Mouse (Mus musculus) hindbrain, postnatal 0 days (tissue): ENCODE data around the gene Pfas. TPM values are rescaled to one million over a fixed set of nuclear protein-coding genes. Genes with fewer than 3 reads are reported as not detected.
A peak's percentile ranks its signal among the peaks of the same experiment; 100 is the strongest.

Experiments used
- ATAC-seq: fragments of 200-750 bp; cut with Nextera tagmentation; 2 replicates; pipeline ENCODE4 v1.8.0; 2017; ENCODE audit warnings: mild to moderate bottlenecking, moderate TSS enrichment, moderate library complexity
- DNase-seq: peaks from one replicate; pipeline ENCODE4 v3.0.0-alpha.2; 2015; ENCODE audit warnings: low spot score
- H3K27ac ChIP-seq: fragments of 300-500 bp; sonication (generic); 2 replicates; pipeline ENCODE4 v1.5.1; 2014; ENCODE audit warnings: mild to moderate bottlenecking
- H3K27me3 ChIP-seq: fragments of 300-500 bp; sonication (generic); 2 replicates; pipeline ENCODE4 v1.6.1; 2014; ENCODE audit warnings: low read length, mixed read lengths; ENCODE audit not compliant: insufficient read depth
- H3K36me3 ChIP-seq: fragments of 300-500 bp; sonication (generic); 2 replicates; pipeline ENCODE4 v1.6.1; 2014; ENCODE audit warnings: low read length, mixed read lengths; ENCODE audit not compliant: insufficient read depth
- H3K4me1 ChIP-seq: fragments of 300-500 bp; sonication (generic); 2 replicates; pipeline ENCODE4 v1.6.1; 2014; ENCODE audit warnings: antibody characterized with exemption, low read length, mixed read lengths; ENCODE audit not compliant: insufficient read depth
- H3K4me2 ChIP-seq: fragments of 300-500 bp; sonication (generic); 2 replicates; pipeline ENCODE4 v1.6.1; 2014; ENCODE audit warnings: low read depth, mild to moderate bottlenecking, low read length, moderate library complexity, mixed read lengths
- H3K4me3 ChIP-seq: fragments of 300-500 bp; sonication (generic); 2 replicates; pipeline ENCODE4 v1.5.1; 2014; ENCODE audit warnings: low read length
- H3K9ac ChIP-seq: fragments of 300-500 bp; sonication (generic); replicated peaks from 2 replicates; pipeline ENCODE4 v1.6.1; 2014; ENCODE audit warnings: mild to moderate bottlenecking, low read length, moderate library complexity, mixed read lengths
- H3K9me3 ChIP-seq: fragments of 300-500 bp; sonication (generic); 2 replicates; pipeline ENCODE4 v1.6.1; 2016; ENCODE audit warnings: low read length, mixed read lengths
- CTCF ChIP-seq: IDR thresholded peaks from 2 replicates; pipeline ENCODE4 v1.5.1; 2016; ENCODE audit warnings: antibody characterized with exemption, control low read depth, low read depth
- WGBS: fragments of 180-500 bp; shearing (Covaris S2); extraction: QIAGEN DNeasy Blood & Tissue Kit; methylation state at CpG from one replicate; pipeline ENCODE4 v1.1.7; 2014; 5-methylcytosine and 5-hydroxymethylcytosine counted together
- polyA plus RNA-seq: library from polyadenylated mRNA; unstranded; fragments of >200 nt; fragmentation: Nextera tagmentation; extraction: Ambion mirVana; gene quantifications from 2 replicates; pipeline ENCODE4 v1.2.1, GENCODE M21; 2015
- total RNA-seq: library from RNA; depleted of rRNA; stranded (reverse); fragments of >200 nt; gene quantifications from 2 replicates; pipeline ENCODE4 v1.2.3, GENCODE M21; 2014

Pfas gene
- total and polyA plus RNA-seq, 2 experiments from 2014 or later, result 14.7 to 35.2 TPM

DNA sequence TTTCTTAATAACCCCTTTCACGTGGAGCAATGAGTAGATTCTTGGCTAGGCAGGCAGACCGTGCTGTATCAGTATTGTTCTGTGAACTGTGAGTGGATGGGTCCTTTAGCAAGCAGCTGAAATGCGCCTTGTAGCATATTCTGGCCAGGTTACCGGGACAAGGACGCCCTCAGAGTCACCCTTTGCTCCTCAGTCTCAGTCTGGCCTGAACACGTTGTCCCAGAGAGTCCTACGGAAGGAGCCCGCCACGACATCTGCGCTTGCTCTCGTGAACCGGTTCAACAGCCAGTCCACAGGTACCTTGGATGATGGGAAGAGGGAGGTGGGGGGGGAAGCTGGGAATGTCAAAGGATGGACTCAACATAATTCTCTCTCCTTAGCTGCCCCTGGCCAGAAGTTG is 39.3 kb upstream of the Pfas start:
- no peak overlapping the region for H3K9ac ChIP-seq
- no peak overlapping the region for H3K4me3 ChIP-seq
- H3K27ac ChIP-seq, result no peak overlapping the region
- DNase-seq (no peak), ATAC-seq (no peak)
- WGBS, result 83% methylated on average over 12 of the region's 12 CpGs
- H3K36me3 ChIP-seq, result no peaks in the 10 kb centered on the region
- TF ChIP-seq CTCF, result no peak
- H3K9me3 ChIP-seq, result no peaks in the 10 kb centered on the region
- no peaks in the 10 kb centered on the region for H3K27me3 ChIP-seq
- H3K4me2 ChIP-seq, result 0 out of 2 replicates have a peak overlapping the region, but pooled peaks have one; percentile 99
- no peaks in the 10 kb centered on the region for H3K4me1 ChIP-seq

DNA sequence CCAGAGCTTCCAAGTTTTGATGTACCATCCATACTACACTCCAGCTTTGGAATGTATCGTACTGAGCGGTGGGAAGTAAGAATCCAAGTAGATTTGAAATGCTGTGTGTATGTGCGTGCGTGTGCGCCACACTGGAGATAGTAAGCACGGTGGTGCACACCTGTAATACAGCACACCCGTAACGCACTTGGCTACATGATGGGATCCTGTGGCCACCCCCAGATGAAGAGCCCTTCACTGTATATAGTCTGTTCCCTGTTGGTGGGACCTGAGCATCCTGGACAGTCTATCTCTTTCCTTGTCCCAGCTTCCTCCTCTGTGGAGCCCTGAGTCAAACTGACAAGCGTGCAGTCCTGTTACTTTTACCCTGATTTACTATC is 38.1 kb upstream of the Pfas start:
- no peak for DNase-seq
- no peaks in the 10 kb centered on the region for H3K4me1 ChIP-seq
- no peak for ATAC-seq
- H3K9me3 ChIP-seq, result no peaks in the 10 kb centered on the region
- WGBS, result 15% methylated on average over 9 of the region's 9 CpGs
- H3K27ac ChIP-seq, result no peak overlapping the region
- peak overlapping the region; percentile 49; the same call in 1 of the 2 replicates for H3K9ac ChIP-seq
- H3K4me3 ChIP-seq, result peak overlapping the region; percentile 62
- peak overlapping the region; percentile 99 for H3K4me2 ChIP-seq
- TF ChIP-seq CTCF, result no peak
- H3K27me3 ChIP-seq, result no peaks in the 10 kb centered on the region
- H3K36me3 ChIP-seq, result no peaks in the 10 kb centered on the region

- Histone ChIP-seq H3K9me3 (no peaks in the 10 kb centered on the region), H3K4me3 (peak within 1 kb of the TSS; percentile 62), H3K4me1 (no peaks in the 10 kb centered on the region), H3K9ac (peak within 1 kb of the TSS; percentile 49; the same call in 1 of the 2 replicates), H3K27ac (no peak within 1 kb of the TSS; the same call in 1 of the 2 replicates), H3K4me2 (peak within 1 kb of the TSS; percentile 99), H3K27me3 (no peaks in the 10 kb centered on the region), H3K36me3 (no peaks in the 10 kb centered on the region)
- under 1% methylated on average over 54 of the region's 54 CpGs for WGBS
- ATAC-seq (peak; percentile 78), DNase-seq (peak; percentile 95)
- no peak for TF ChIP-seq CTCF
Observed at GRCm38 (mm10) chr11:69045531-69046394, 37.5 kb upstream of the Pfas start, which contains the start of gene Aurkb. Gene Aurkb (plus strand): TSS chr11:69045647.

GRCm38 (mm10) chr11:69038173-69038572 is 29.9 kb upstream of the Pfas start:
- 75% methylated on average over 5 of the region's 5 CpGs for WGBS
- Histone ChIP-seq H3K4me3 (no peak overlapping the region), H3K27ac (no peak overlapping the region), H3K4me1 (peaks cover 17% of the 10 kb centered on the region; the same call in 1 of the 2 replicates), H3K27me3 (no peaks in the 10 kb centered on the region), H3K9ac (no peak overlapping the region), H3K9me3 (no peaks in the 10 kb centered on the region), H3K36me3 (peaks cover 16% of the 10 kb centered on the region; the same call in 1 of the 2 replicates), H3K4me2 (0 out of 2 replicates have a peak overlapping the region, but pooled peaks have one; percentile 14)
- DNase-seq (no peak), ATAC-seq (no peak)
- no peak for TF ChIP-seq CTCF

DNA sequence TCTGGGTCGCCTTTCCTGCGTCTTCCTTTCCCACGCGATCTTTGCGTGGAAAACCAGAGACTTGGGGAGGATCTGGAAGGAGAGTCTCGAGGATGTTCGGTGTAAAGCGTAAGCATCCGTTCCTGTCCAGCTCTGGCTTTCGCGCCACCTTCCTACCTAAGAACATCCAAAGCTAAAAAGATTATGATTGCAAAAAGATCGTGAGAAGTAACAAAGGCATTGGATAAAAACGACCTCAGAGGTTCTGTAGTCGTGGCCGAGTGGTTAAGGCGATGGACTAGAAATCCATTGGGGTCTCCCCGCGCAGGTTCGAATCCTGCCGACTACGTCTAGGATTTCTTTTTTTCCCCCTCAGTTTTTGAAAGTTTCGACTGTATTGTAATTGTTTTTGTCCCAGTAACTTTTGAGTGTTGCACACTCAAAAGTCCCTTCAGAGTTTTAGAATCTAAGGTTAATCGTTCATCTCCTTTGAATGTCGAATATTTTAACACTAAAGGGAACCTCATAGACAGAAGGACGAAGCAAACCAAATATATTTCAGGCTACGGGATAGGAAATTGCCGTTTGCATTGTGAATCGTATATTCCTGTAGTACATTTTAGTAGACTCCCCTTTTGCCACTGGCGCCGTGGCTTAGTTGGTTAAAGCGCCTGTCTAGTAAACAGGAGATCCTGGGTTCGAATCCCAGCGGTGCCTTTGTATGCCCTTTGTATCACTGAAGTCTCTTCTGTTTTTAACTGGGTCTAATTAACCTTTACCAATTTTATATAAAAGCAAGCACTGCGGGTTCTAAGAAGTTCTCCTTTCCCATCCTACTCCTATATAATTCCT is 29.2 kb upstream of the Pfas start:
- TF ChIP-seq CTCF, result no peak

GRCm38 (mm10) chr11:69036486-69037230 is 28.4 kb upstream of the Pfas start:
- peak; percentile 87 for DNase-seq
- TF ChIP-seq CTCF, result no peak
- peaks cover 17% of the 10 kb centered on the region; the same call in 1 of the 2 replicates for H3K4me1 ChIP-seq
- H3K4me3 ChIP-seq, result peak overlapping the region; percentile 78
- no peaks in the 10 kb centered on the region for H3K9me3 ChIP-seq
- H3K9ac ChIP-seq, result peak overlapping the region; percentile 82
- no peaks in the 10 kb centered on the region for H3K27me3 ChIP-seq
- no peak for ATAC-seq
- H3K4me2 ChIP-seq, result peak overlapping the region; percentile 60
- H3K36me3 ChIP-seq, result peaks cover 28% of the 10 kb centered on the region; the same call in 1 of the 2 replicates
- 9% methylated on average over 20 of the region's 20 CpGs for WGBS
- H3K27ac ChIP-seq, result peak overlapping the region; percentile 90

More for the DNA sequence above, 29.2 kb upstream of the Pfas start:
- WGBS, result under 1% methylated on average over 34 of the region's 34 CpGs
- peak overlapping the region; percentile 82 for H3K9ac ChIP-seq
- H3K4me2 ChIP-seq, result peak overlapping the region; percentile 60
- ATAC-seq (no peak), DNase-seq (peak; percentile 87)
- peak overlapping the region; percentile 78 for H3K4me3 ChIP-seq
- H3K27ac ChIP-seq, result peak overlapping the region; percentile 90
- H3K9me3 ChIP-seq, result no peaks in the 10 kb centered on the region
- H3K27me3 ChIP-seq, result no peaks in the 10 kb centered on the region
- H3K36me3 ChIP-seq, result peaks cover 23% of the 10 kb centered on the region; the same call in 1 of the 2 replicates
- H3K4me1 ChIP-seq, result peaks cover 17% of the 10 kb centered on the region; the same call in 1 of the 2 replicates
